Mouse (Mus musculus): ENCODE measurements around the gene Enpp6. TPM values are rescaled to one million over a fixed set of nuclear protein-coding genes. Genes with fewer than 3 reads are reported as not detected.

The Enpp6 gene
- polyA plus RNA-seq (2017; shearing (Covaris generic)), result 1.6 TPM

DNA sequence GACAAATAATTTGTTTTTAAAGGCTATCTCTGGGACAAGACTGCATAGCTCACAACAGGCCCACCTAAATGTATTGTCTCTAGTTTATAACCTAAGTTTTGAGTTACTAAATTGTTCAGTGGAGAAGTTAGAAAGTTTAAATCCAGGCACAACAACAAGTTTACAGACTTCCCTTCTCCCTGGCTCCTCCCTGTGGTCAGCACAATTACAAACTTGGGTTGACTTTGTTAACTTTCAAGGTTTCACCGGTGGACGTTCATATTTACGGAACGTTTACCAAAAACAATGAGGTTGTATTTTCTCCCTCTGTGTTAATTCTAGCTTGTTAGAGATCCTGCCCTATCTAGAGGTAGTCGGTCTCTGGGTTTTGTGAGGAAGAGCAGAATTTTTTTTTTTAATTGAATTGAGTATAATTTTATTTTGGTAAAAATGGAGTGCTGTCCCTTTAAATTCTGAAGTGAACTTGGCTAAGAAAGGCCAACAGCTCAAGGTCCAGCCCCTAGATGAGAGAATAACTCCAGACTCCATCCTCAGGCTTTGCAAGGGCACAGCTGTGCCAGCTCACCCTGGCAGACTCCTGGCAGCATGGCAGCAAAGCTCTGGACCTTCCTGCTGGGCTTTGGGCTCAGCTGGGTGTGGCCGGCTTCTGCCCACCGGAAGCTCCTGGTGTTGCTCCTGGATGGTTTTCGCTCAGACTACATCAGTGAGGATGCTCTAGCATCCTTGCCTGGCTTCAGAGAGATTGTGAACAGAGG, at the start of gene Enpp6:
Enpp6 (plus strand) TSS at position 502 of the 755 bp plus-strand sequence.

Other genes starting within 250 kb of the Enpp6 start
- 198 TPM for gene Irf2, start 247.2 kb upstream of the Enpp6 start, polyA plus RNA-seq (2017; shearing (Covaris generic))

Measured in CD4-positive, CD25-positive, alpha-beta regulatory T cell, adult 9 weeks (primary cell).